Mouse (Mus musculus) midbrain, embryonic 11.5 days (tissue): ENCODE measurements around the gene Zfp385a. TPM values are rescaled to one million over a fixed set of nuclear protein-coding genes. Genes with fewer than 3 reads are reported as not detected.

Source experiments
- ATAC-seq: fragments of 200-750 bp; cut with Nextera tagmentation; 2 replicates; pipeline ENCODE4 v1.8.0; 2017; ENCODE audit warnings: moderate TSS enrichment, moderate library complexity; ENCODE audit not compliant: low FRiP score
- DNase-seq: peaks from one replicate; pipeline ENCODE4 v3.0.0; 2015; ENCODE audit warnings: low spot score; ENCODE audit errors: missing footprints
- H3K27ac ChIP-seq: fragments of 300-500 bp; sonication (generic); 2 replicates; pipeline ENCODE4 v1.5.1; 2014; ENCODE audit warnings: low read depth, low read length
- H3K27me3 ChIP-seq: fragments of 300-500 bp; sonication (generic); 2 replicates; pipeline ENCODE4 v1.6.1; 2014; ENCODE audit warnings: mild to moderate bottlenecking, low read length, moderate library complexity, mixed read lengths; ENCODE audit not compliant: control insufficient read depth, insufficient read depth
- H3K36me3 ChIP-seq: fragments of 300-500 bp; sonication (generic); 2 replicates; pipeline ENCODE4 v1.6.1; 2014; ENCODE audit warnings: mild to moderate bottlenecking, low read length, moderate library complexity, mixed read lengths; ENCODE audit not compliant: control insufficient read depth, insufficient read depth
- H3K4me1 ChIP-seq: fragments of 300-500 bp; sonication (generic); 2 replicates; pipeline ENCODE4 v1.6.1; 2014; ENCODE audit warnings: low read length; ENCODE audit not compliant: control insufficient read depth, insufficient read depth
- H3K4me2 ChIP-seq: fragments of 300-500 bp; sonication (generic); 2 replicates; pipeline ENCODE4 v1.6.1; 2014; ENCODE audit warnings: mild to moderate bottlenecking, moderate library complexity
- H3K4me3 ChIP-seq: fragments of 300-500 bp; sonication (generic); 2 replicates; pipeline ENCODE4 v1.5.1; 2014; ENCODE audit warnings: low read depth, low read length
- H3K9ac ChIP-seq: fragments of 300-500 bp; sonication (generic); 2 replicates; pipeline ENCODE4 v1.6.1; 2014; ENCODE audit warnings: low read length
- H3K9me3 ChIP-seq: fragments of 300-500 bp; sonication (generic); 2 replicates; pipeline ENCODE4 v1.6.1; 2016; ENCODE audit warnings: low read length; ENCODE audit not compliant: control insufficient read depth
- WGBS: fragments of 180-500 bp; shearing (Covaris S2); extraction: QIAGEN DNeasy Blood & Tissue Kit; methylation state at CpG from one replicate; pipeline ENCODE4 v1.1.7; 2014; 5-methylcytosine and 5-hydroxymethylcytosine counted together
- polyA plus RNA-seq: library from polyadenylated mRNA; unstranded; fragments of >200 nt; fragmentation: Nextera tagmentation; extraction: Ambion mirVana; gene quantifications from 2 replicates; pipeline ENCODE4 v1.2.1, GENCODE M21; 2014

Gene Zfp385a
- polyA plus RNA-seq, 1 experiment from 2014 or later, result 24.3 TPM

- Histone ChIP-seq H3K36me3 (no peaks in the 10 kb centered on the region), H3K4me2 (no peak within 1 kb of the TSS), H3K9me3 (no peaks in the 10 kb centered on the region), H3K27me3 (no peaks in the 10 kb centered on the region; the same call in 1 of the 2 replicates), H3K9ac (no peak within 1 kb of the TSS), H3K4me1 (peaks cover 28% of the 10 kb centered on the region), H3K4me3 (no peak within 1 kb of the TSS), H3K27ac (no peak within 1 kb of the TSS)
- no peak for ATAC-seq
- WGBS, result 75% methylated on average over 6 of the region's 6 CpGs
- no peak for DNase-seq
Observed at GRCm38 (mm10) chr15:103310365-103310910, 29.5 kb downstream of the Zfp385a start, which contains the start of gene Gpr84. TSS of gene Gpr84 (minus strand) at chr15:103310612.

GRCm38 (mm10) chr15:103308876-103309580 lies 30.9 kb downstream of the Zfp385a start:
- Histone ChIP-seq H3K27me3 (no peaks in the 10 kb centered on the region; the same call in 1 of the 2 replicates), H3K9me3 (no peaks in the 10 kb centered on the region), H3K27ac (no peak overlapping the region), H3K4me2 (peak overlapping the region; percentile 0; the same call in 1 of the 2 replicates), H3K9ac (0 out of 2 replicates have a peak overlapping the region, but pooled peaks have one; percentile 2), H3K4me1 (peaks cover 25% of the 10 kb centered on the region), H3K4me3 (no peak overlapping the region), H3K36me3 (no peaks in the 10 kb centered on the region)
- ATAC-seq (no peak), DNase-seq (no peak)
- WGBS, result 65% methylated on average over 26 of the region's 26 CpGs

- H3K4me2 ChIP-seq, result peak overlapping the region; percentile 0; the same call in 1 of the 2 replicates
- H3K9ac ChIP-seq, result 0 out of 2 replicates have a peak overlapping the region, but pooled peaks have one; percentile 6
- peaks cover 27% of the 10 kb centered on the region for H3K4me1 ChIP-seq
- no peak for ATAC-seq
- H3K27ac ChIP-seq, result no peak overlapping the region
- DNase-seq, result peak; percentile 89
- H3K9me3 ChIP-seq, result no peaks in the 10 kb centered on the region
- no peaks in the 10 kb centered on the region for H3K36me3 ChIP-seq
- WGBS, result 43% methylated on average over 28 of the region's 28 CpGs
- H3K4me3 ChIP-seq, result no peak overlapping the region
- no peaks in the 10 kb centered on the region; the same call in 1 of the 2 replicates for H3K27me3 ChIP-seq
Observed at GRCm38 (mm10) chr15:103308056-103308875, 31.6 kb downstream of the Zfp385a start.

GRCm38 (mm10) chr15:103307125-103307524 lies 32.8 kb downstream of the Zfp385a start:
- ATAC-seq, result no peak
- H3K4me3 ChIP-seq, result no peak overlapping the region
- H3K27ac ChIP-seq, result no peak overlapping the region
- H3K4me2 ChIP-seq, result no peak overlapping the region
- no peaks in the 10 kb centered on the region; the same call in 1 of the 2 replicates for H3K27me3 ChIP-seq
- no peaks in the 10 kb centered on the region for H3K9me3 ChIP-seq
- peaks cover 39% of the 10 kb centered on the region for H3K4me1 ChIP-seq
- under 1% methylated on average over 7 of the region's 7 CpGs for WGBS
- H3K9ac ChIP-seq, result no peak overlapping the region
- peak; percentile 100 for DNase-seq
- H3K36me3 ChIP-seq, result no peaks in the 10 kb centered on the region

GRCm38 (mm10) chr15:103305792-103306645 lies 33.9 kb downstream of the Zfp385a start:
- peak overlapping the region; percentile 75 for H3K4me2 ChIP-seq
- no peaks in the 10 kb centered on the region; the same call in 1 of the 2 replicates for H3K27me3 ChIP-seq
- H3K36me3 ChIP-seq, result no peaks in the 10 kb centered on the region
- DNase-seq (no peak), ATAC-seq (no peak)
- no peaks in the 10 kb centered on the region for H3K9me3 ChIP-seq
- peak overlapping the region; percentile 38 for H3K4me3 ChIP-seq
- 38% methylated on average over 8 of the region's 8 CpGs for WGBS
- H3K9ac ChIP-seq, result peak overlapping the region; percentile 82
- peak overlapping the region; percentile 95 for H3K27ac ChIP-seq
- peaks cover 49% of the 10 kb centered on the region for H3K4me1 ChIP-seq

- no peaks in the 10 kb centered on the region for H3K36me3 ChIP-seq
- peak overlapping the region; percentile 99 for H3K27ac ChIP-seq
- H3K4me2 ChIP-seq, result peak overlapping the region; percentile 75
- H3K4me1 ChIP-seq, result peaks cover 57% of the 10 kb centered on the region
- H3K9ac ChIP-seq, result peak overlapping the region; percentile 82
- DNase-seq (peak; percentile 100), ATAC-seq (peak; percentile 95)
- H3K27me3 ChIP-seq, result no peaks in the 10 kb centered on the region; the same call in 1 of the 2 replicates
- H3K4me3 ChIP-seq, result peak overlapping the region; percentile 38
- H3K9me3 ChIP-seq, result no peaks in the 10 kb centered on the region
- WGBS, result under 1% methylated on average over 69 of the region's 71 CpGs
Observed at GRCm38 (mm10) chr15:103305070-103305678, 34.7 kb downstream of the Zfp385a start.

GRCm38 (mm10) chr15:103304616-103304969 lies 35.3 kb downstream of the Zfp385a start:
- Histone ChIP-seq H3K27ac (peak overlapping the region; percentile 99), H3K27me3 (no peaks in the 10 kb centered on the region; the same call in 1 of the 2 replicates), H3K9ac (peak overlapping the region; percentile 77), H3K4me1 (peaks cover 61% of the 10 kb centered on the region), H3K4me3 (peak overlapping the region; percentile 38), H3K9me3 (no peaks in the 10 kb centered on the region), H3K36me3 (no peaks in the 10 kb centered on the region), H3K4me2 (peak overlapping the region; percentile 75)
- ATAC-seq (peak; percentile 16), DNase-seq (peak; percentile 96)
- WGBS, result 1% methylated on average over 9 of the region's 9 CpGs
